Comparison of ENCODE assay signal across 7 mouse cellular contexts in genomic region chr1:135258380-135259127, GRCm38 (mm10). TPM values are rescaled to one million over a fixed set of nuclear protein-coding genes. Genes with fewer than 3 reads are reported as not detected.
DNase-seq lines count a peak whose midpoint lies in the region; ATAC-seq lines count a peak whose summit lies in the region.

TSS of gene Elf3 (minus strand) at chr1:135258568.

- peaks cover 50% of the 10 kb centered on the region for H3K27me3 ChIP-seq in heart, embryonic 13.5 days (replicated peaks)

- H3K4me3 ChIP-seq in heart, embryonic 13.5 days, result peak within 1 kb of the TSS; percentile 37

- H3K9me3 ChIP-seq in heart, embryonic 13.5 days, result no peaks in the 10 kb centered on the region

- 0 out of 2 replicates have a peak, but pooled peaks have one; percentile 9 for ATAC-seq in heart, embryonic 13.5 days (ENCODE audit: extremely low read depth, insufficient number of reproducible peaks, low FRiP score, low TSS enrichment)

- H3K27ac ChIP-seq in heart, embryonic 13.5 days (replicated peaks), result peak within 1 kb of the TSS; percentile 33; the same call in 1 of the 2 replicates

- 5% methylated on average over 19 of the region's 19 CpGs for WGBS in heart, embryonic 13.5 days

- peak within 1 kb of the TSS; percentile 68 for H3K4me2 ChIP-seq in heart, embryonic 13.5 days

- peak within 1 kb of the TSS; percentile 74 for H3K9ac ChIP-seq in heart, embryonic 13.5 days

- peaks cover 23% of the 10 kb centered on the region for H3K36me3 ChIP-seq in heart, embryonic 13.5 days

- peak; percentile 77 for DNase-seq in adrenal gland, postnatal 14 days
- peak; percentile 73 for DNase-seq in cerebellum, adult 9-10 months
- peak; percentile 94 to 98 for DNase-seq in kidney, postnatal 25 days
- DNase-seq in mesoderm, embryonic 11.5 days (ENCODE audit: low read depth, low spot score), result peak; percentile 70
- peak; percentile 84 for DNase-seq in urinary bladder, adult 18-20 months (ENCODE audit: low spot score in 2 of 2)
- no peak for DNase-seq in thymus, postnatal 0 days (ENCODE audit: low spot score)

- H3K4me1 ChIP-seq in heart, embryonic 13.5 days, result peaks cover 28% of the 10 kb centered on the region

RNA-seq across cellular contexts. Expression of gene Elf3, which starts in this region (rescaled TPM):
- total RNA-seq in adrenal gland, postnatal 14 days (2021), result 0.30 TPM in 2 replicates
- polyA plus RNA-seq in heart, embryonic 13.5 days (2015; fragmentation: Nextera tagmentation; extraction: Ambion mirVana), result 0.86 and 0.93 TPM in 2 replicates
- 4.4 and 5.0 TPM in 2 replicates for polyA plus RNA-seq in thymus, postnatal 0 days (2015; fragmentation: Nextera tagmentation; extraction: Ambion mirVana)

Comparison
In these comparisons a context has a peak if more than half of its experiments do, and no peak if none do; other contexts are left out.
1. Peak in DNase-seq in adrenal gland, postnatal 14 days; RNA of the gene not detected or under 1 TPM.
2. Peak in ATAC-seq, H3K4me3 ChIP-seq, H3K27ac ChIP-seq, H3K9ac ChIP-seq and H3K4me2 ChIP-seq in heart, embryonic 13.5 days; RNA of the gene not detected or under 1 TPM.